Mouse (Mus musculus) megakaryocyte, embryonic 14.5 days (primary cell): Measurements from ENCODE around the gene Sox13.

Source experiments
- FLI1 ChIP-seq: IDR thresholded peaks from 2 replicates; pipeline ENCODE4 v1.6.1; 2012; ENCODE audit warnings: low read length, inconsistent platforms, mixed read lengths
- GATA1 ChIP-seq: IDR thresholded peaks from 3 replicates; pipeline ENCODE4 v1.6.1; 2012; ENCODE audit warnings: mixed read lengths, low read length, inconsistent platforms, borderline replicate concordance

- TF ChIP-seq GATA1: no peak
- TF ChIP-seq FLI1: no peak
Measured at GRCm38 (mm10) chr1:133411506-133412147, 12.6 kb downstream of the Sox13 start.
